Mouse (Mus musculus) erythroblast, adult 5-6 weeks (primary cell): ENCODE data around the gene Kcnc1. TPM values are rescaled to one million over a fixed set of nuclear protein-coding genes. Genes with fewer than 3 reads are reported as not detected.

Source experiments
- ATAC-seq: replicated peaks from 2 replicates; pipeline ENCODE4 v1.8.0; 2016; ENCODE audit warnings: moderate number of reproducible peaks, mild to moderate bottlenecking, moderate TSS enrichment, inconsistent platforms; ENCODE audit not compliant: poor library complexity, low FRiP score, severe bottlenecking
- total RNA-seq, 2 experiments: library from RNA; stranded (forward) in 1 of 2; stranded (reverse) in 1 of 2; fragments of 150-400 nt in 1 of 2; fragments of 200-764, 138-1000 nt in 1 of 2; gene quantifications; 2 replicates each; pipeline versions ENCODE4 v1.2.3 to v1.2.4; 2015 to 2017; ENCODE audit warnings: low replicate concordance in 2 of 2

Gene Kcnc1
- total RNA-seq, 2 experiments from 2014 or later = not detected

- no peak for ATAC-seq
These were observed 66.8 kb downstream of the Kcnc1 start for GRCm38 (mm10) chr7:46463136-46463535.

DNA sequence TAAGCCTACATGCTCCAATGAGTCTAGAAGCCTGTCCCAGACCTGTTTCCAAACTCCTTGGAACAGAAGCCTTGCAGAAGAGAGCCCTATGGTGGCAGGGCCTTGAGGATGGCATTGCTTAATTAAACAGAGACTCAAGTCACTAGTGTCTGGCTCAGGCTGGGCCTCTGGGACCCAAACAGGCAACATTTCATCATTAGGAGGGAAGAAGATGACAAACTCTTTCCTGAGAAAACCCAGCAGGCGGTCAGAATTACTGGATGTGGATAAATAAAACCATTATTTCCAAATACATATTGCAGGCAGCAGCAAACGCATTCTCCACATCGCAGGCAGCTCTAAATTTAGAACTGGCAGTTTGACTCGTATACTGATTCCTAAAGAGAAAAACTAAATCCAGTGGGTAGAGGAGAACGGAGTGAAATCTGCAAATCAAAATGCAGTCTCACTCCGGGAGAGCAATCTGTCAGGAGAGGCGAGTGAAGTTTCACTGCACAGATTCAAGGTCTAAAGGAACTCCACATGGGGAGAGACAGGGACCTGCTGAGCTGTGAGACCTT lies 70.2 kb downstream of the Kcnc1 start:
- no peak for ATAC-seq

DNA sequence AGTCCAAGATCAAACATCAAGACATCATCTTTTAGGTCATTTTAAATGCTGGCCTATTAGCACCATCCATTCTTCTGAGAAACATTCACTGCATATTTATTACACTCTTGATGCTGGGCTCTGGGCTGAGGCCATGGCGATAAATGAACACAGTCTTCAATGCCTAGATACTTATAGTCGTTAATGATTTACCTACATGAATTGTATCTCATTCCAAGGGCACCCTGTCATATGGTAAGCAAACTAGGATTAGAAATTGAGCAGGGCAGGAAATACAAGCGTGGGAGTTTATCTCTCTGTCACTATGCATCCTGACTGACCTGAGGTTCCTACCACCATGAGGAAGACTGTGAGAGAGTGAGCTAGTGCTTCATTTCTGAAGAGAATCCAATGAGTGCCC lies 73.2 kb downstream of the Kcnc1 start:
- ATAC-seq = no peak

- no peak for ATAC-seq
These were observed 74.9 kb downstream of the Kcnc1 start for GRCm38 (mm10) chr7:46471054-46471737.

GRCm38 (mm10) chr7:46473141-46473540 lies 76.8 kb downstream of the Kcnc1 start:
- ATAC-seq = no peak

GRCm38 (mm10) chr7:46475464-46475863 lies 79.2 kb downstream of the Kcnc1 start:
- no peak for ATAC-seq

DNA sequence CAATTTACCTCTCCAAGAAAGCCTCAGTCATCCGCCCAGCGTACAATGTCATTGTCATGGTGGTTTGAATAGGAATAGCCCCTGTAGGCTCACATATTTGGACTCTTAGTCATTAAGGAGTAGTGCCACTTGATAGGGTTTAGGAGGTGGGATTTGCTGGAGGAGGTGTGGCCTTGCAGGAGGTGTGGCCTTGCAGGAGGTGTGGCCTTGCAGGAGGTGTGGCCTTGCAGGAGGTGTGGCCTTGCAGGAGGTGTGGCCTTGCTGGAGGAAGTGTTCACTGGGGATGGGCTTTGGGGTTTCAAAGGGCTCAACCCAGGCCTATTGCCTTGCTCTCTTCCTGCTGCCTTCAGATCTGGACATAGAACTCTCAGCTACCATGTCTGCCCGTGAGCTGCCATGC lies 81.2 kb downstream of the Kcnc1 start:
- no peak for ATAC-seq

GRCm38 (mm10) chr7:46479793-46480192 lies 83.5 kb downstream of the Kcnc1 start:
- ATAC-seq = no peak

- ATAC-seq = no peak
These were observed 85.8 kb downstream of the Kcnc1 start for GRCm38 (mm10) chr7:46482099-46482531.

DNA sequence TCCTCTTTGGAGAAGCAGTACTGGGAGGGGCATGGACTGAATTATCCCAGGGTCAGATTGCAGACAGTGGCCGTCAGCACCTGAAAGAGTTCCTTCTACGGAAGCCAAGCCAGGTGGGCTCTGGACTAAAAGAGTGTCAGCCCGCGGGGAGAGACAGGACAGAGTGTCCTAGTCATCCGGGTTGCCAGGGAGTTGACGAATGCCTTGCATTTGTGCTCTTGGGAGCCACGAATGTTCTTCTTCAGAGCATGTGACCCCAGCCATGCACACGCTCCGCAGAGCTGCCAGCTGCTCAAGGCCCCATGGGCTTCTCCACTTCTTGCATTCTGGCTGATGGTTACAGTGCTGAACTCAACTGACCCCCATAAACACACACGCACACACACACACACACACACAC lies 86.8 kb downstream of the Kcnc1 start:
- ATAC-seq = no peak

DNA sequence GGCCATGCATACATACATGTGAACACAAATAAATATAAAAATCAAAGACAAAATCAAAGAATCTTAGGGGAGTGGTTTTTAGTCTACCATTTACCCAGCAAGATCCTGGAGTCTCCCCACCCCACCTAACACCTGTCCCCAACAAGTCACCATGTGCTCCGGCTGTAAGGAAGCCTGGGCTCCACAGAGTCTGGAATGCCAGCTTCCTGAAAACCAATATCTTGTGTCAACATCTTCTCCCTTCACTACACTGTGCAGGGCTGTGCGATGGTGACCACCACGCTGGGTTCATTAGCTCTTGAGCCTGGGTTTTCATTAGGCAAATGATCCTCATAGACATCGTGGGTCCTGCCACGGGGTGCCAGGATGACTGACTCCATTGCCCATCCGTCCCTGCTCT lies 87.9 kb downstream of the Kcnc1 start:
- no peak for ATAC-seq

DNA sequence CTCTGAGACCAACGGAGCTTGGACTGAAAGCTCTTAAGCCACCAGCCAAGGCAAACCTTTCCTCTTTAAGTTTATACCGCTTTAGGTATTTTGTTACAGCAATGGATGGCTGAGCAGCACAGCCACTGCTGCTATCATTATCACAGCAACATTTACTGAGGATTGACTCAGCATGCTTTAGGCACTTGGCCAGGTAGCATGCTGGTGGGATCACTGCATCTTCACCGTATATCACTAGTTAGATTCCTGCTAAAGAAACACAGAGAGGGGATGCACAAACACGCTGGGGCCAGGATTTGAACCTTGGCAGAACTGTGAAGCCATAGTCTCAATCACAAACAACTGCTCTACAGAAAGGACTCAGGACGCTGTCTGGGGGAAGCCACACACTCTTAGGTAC lies 90.5 kb downstream of the Kcnc1 start:
- no peak for ATAC-seq

DNA sequence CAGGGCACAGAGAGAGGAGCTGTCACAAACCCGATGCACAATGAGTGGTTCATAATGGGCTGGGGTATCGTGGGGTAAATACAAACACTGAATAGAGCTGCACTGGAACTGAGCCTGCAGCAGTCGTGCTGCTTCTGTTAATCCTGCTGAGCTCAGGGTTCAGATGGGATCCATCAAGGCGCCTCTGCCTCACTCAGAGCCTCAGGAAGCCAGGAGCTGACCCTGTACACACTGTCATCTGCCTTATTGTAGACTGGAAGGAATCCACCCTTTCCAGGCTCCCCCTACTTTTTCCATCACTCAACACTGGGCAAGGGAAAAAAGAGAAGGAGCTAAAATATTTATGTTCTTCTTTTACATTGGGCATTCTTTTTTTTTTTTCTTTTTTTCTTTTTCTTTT lies 91.1 kb downstream of the Kcnc1 start:
- ATAC-seq = no peak

Other genes starting within 250 kb of the Kcnc1 start
- not detected in 2 replicates for gene Abcc8, start 216.5 kb upstream of the Kcnc1 start, total RNA-seq (2015; ENCODE audit: low replicate concordance)
- gene Abcc8, start 216.5 kb upstream of the Kcnc1 start, total RNA-seq (2017; ENCODE audit: low replicate concordance) = not detected in 2 replicates
- gene Ush1c, start 158.0 kb upstream of the Kcnc1 start, total RNA-seq (2015; ENCODE audit: low replicate concordance) = not detected in 2 replicates
- gene Ush1c, start 158.0 kb upstream of the Kcnc1 start, total RNA-seq (2017; ENCODE audit: low replicate concordance) = not detected in 2 replicates
- not detected in 2 replicates for gene Otog, start 155.5 kb upstream of the Kcnc1 start, total RNA-seq (2015; ENCODE audit: low replicate concordance)
- not detected in 2 replicates for gene Otog, start 155.5 kb upstream of the Kcnc1 start, total RNA-seq (2017; ENCODE audit: low replicate concordance)
- not detected in 2 replicates for gene Myod1, start 20.0 kb upstream of the Kcnc1 start, total RNA-seq (2015; ENCODE audit: low replicate concordance)
- gene Myod1, start 20.0 kb upstream of the Kcnc1 start, total RNA-seq (2017; ENCODE audit: low replicate concordance) = not detected in 2 replicates
- gene Sergef, start 243.3 kb downstream of the Kcnc1 start, total RNA-seq (2015; ENCODE audit: low replicate concordance) = not detected in 2 replicates
- gene Sergef, start 243.3 kb downstream of the Kcnc1 start, total RNA-seq (2017; ENCODE audit: low replicate concordance) = 0.43 TPM in 1 of 2 replicates, not detected in the other